Mouse (Mus musculus): ENCODE data around the gene Chrd.

DNA sequence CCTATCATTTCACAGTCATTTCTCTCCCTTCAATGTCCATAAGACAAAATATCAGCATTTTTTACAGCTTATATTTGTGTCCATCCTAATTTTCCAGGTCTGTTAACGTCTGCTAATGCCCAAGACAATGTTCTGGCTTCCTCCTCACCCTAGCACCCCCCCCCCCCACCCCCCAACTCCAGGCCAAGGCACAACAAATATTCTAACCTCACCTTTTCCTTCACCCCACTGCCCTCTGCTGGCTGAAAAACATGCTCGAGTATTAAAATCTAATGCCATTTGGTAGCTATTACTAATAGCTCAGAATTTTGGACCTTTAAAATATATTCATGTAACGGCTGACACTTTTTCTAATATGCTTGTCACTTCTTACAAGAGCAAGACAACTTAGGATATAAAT is 28.8 kb downstream of the Chrd start:
- no peak for TF ChIP-seq ZC3H11A (IDR thresholded peaks at IDR 0.05; ENCODE audit: borderline replicate concordance, low read depth, low read length)
- no peak for TF ChIP-seq HCFC1 (IDR thresholded peaks at IDR 0.05; ENCODE audit: borderline replicate concordance, insufficient read depth, low read length)

Data from ES-E14 (cell line).